Mouse (Mus musculus) forebrain, embryonic 12.5 days (tissue): ENCODE measurements around the gene Ebpl. TPM values are rescaled to one million over a fixed set of nuclear protein-coding genes. Genes with fewer than 3 reads are reported as not detected.
A peak's percentile ranks its signal among the peaks of the same experiment; 100 is the strongest.

Source experiments
- ATAC-seq: fragments of 200-750 bp; cut with Nextera tagmentation; 2 replicates; pipeline ENCODE4 v1.8.0; 2017; ENCODE audit warnings: moderate TSS enrichment; ENCODE audit not compliant: low FRiP score
- H3K27ac ChIP-seq: fragments of 300-500 bp; sonication (generic); 2 replicates; pipeline ENCODE4 v1.5.1; 2016; ENCODE audit warnings: mild to moderate bottlenecking
- H3K27me3 ChIP-seq: fragments of 300-500 bp; sonication (generic); 2 replicates; pipeline ENCODE4 v1.6.1; 2016; ENCODE audit warnings: mild to moderate bottlenecking
- H3K36me3 ChIP-seq: fragments of 300-500 bp; sonication (generic); replicated peaks from 2 replicates; pipeline ENCODE4 v1.6.1; 2016; ENCODE audit warnings: mild to moderate bottlenecking
- H3K4me1 ChIP-seq: fragments of 300-500 bp; sonication (generic); 2 replicates; pipeline ENCODE4 v1.6.1; 2016
- H3K4me2 ChIP-seq: fragments of 300-500 bp; sonication (generic); 2 replicates; pipeline ENCODE4 v1.6.1; 2016; ENCODE audit warnings: mild to moderate bottlenecking, moderate library complexity
- H3K4me3 ChIP-seq: fragments of 300-500 bp; sonication (generic); replicated peaks from 2 replicates; pipeline ENCODE4 v1.5.1; 2016; ENCODE audit warnings: mild to moderate bottlenecking
- H3K9ac ChIP-seq: fragments of 300-500 bp; sonication (generic); 2 replicates; pipeline ENCODE4 v1.6.1; 2016; ENCODE audit warnings: mild to moderate bottlenecking
- H3K9me3 ChIP-seq: fragments of 300-500 bp; sonication (generic); 2 replicates; pipeline ENCODE4 v1.6.1; 2016
- WGBS: fragments of 180-500 bp; shearing (Covaris S2); methylation state at CpG from one replicate; pipeline ENCODE4 v1.1.7; 2016; 5-methylcytosine and 5-hydroxymethylcytosine counted together
- polyA plus RNA-seq: library from polyadenylated mRNA; unstranded; fragments of >200 nt; fragmentation: Nextera tagmentation; extraction: Ambion mirVana; gene quantifications from 2 replicates; pipeline ENCODE4 v1.2.1, GENCODE M21; 2016

The Ebpl gene
- 10.4 and 11.1 TPM in 2 replicates for polyA plus RNA-seq

- Histone ChIP-seq H3K4me3 (peak within 1 kb of the TSS; percentile 70), H3K27me3 (no peaks in the 10 kb centered on the region), H3K27ac (peak within 1 kb of the TSS; percentile 82), H3K9me3 (no peaks in the 10 kb centered on the region), H3K9ac (peak within 1 kb of the TSS; percentile 80), H3K4me2 (peak within 1 kb of the TSS; percentile 60), H3K36me3 (0 out of 2 replicates have a peak, but pooled peaks cover 5% of the 10 kb centered on the region), H3K4me1 (peaks cover 10% of the 10 kb centered on the region)
- under 1% methylated on average over 40 of the region's 40 CpGs for WGBS
- ATAC-seq: peak; percentile 96
Measured at GRCm38 (mm10) chr14:61360131-61360980, at the start of gene Ebpl. TSS of gene Ebpl (minus strand) at chr14:61360439.

- Histone ChIP-seq H3K9me3 (no peaks in the 10 kb centered on the region), H3K27ac (no peak overlapping the region), H3K9ac (no peak overlapping the region), H3K4me3 (no peak overlapping the region), H3K4me2 (no peak overlapping the region), H3K27me3 (no peaks in the 10 kb centered on the region), H3K4me1 (peaks cover 9% of the 10 kb centered on the region), H3K36me3 (no peaks in the 10 kb centered on the region)
- no peak for ATAC-seq
- WGBS: 88% methylated on average over 2 of the region's 2 CpGs
Measured at GRCm38 (mm10) chr14:61410020-61410419, 49.8 kb upstream of the Ebpl start.

GRCm38 (mm10) chr14:61407055-61407454 is 46.8 kb upstream of the Ebpl start:
- H3K36me3 ChIP-seq: peaks cover 2% of the 10 kb centered on the region
- H3K4me1 ChIP-seq: no peaks in the 10 kb centered on the region
- no peak for ATAC-seq
- H3K9ac ChIP-seq: no peak overlapping the region
- H3K4me2 ChIP-seq: no peak overlapping the region
- WGBS: 98% methylated on average over 3 of the region's 3 CpGs
- no peak overlapping the region for H3K27ac ChIP-seq
- no peaks in the 10 kb centered on the region for H3K9me3 ChIP-seq
- no peak overlapping the region for H3K4me3 ChIP-seq
- H3K27me3 ChIP-seq: no peaks in the 10 kb centered on the region

- no peak overlapping the region for H3K4me2 ChIP-seq
- ATAC-seq: no peak
- peaks cover 9% of the 10 kb centered on the region for H3K36me3 ChIP-seq
- no peak overlapping the region for H3K9ac ChIP-seq
- H3K27me3 ChIP-seq: no peaks in the 10 kb centered on the region
- H3K4me1 ChIP-seq: no peaks in the 10 kb centered on the region
- no peak overlapping the region for H3K27ac ChIP-seq
- H3K9me3 ChIP-seq: no peaks in the 10 kb centered on the region
- H3K4me3 ChIP-seq: no peak overlapping the region
Measured at GRCm38 (mm10) chr14:61405761-61406160, 45.5 kb upstream of the Ebpl start.

GRCm38 (mm10) chr14:61404941-61405340 is 44.7 kb upstream of the Ebpl start:
- peaks cover 13% of the 10 kb centered on the region for H3K36me3 ChIP-seq
- H3K27ac ChIP-seq: no peak overlapping the region
- no peak overlapping the region for H3K9ac ChIP-seq
- H3K4me2 ChIP-seq: no peak overlapping the region
- no peak for ATAC-seq
- WGBS: 87% methylated on average over 3 of the region's 3 CpGs
- H3K9me3 ChIP-seq: no peaks in the 10 kb centered on the region
- no peak overlapping the region for H3K4me3 ChIP-seq
- no peaks in the 10 kb centered on the region for H3K27me3 ChIP-seq
- no peaks in the 10 kb centered on the region for H3K4me1 ChIP-seq

- Histone ChIP-seq H3K4me3 (no peak overlapping the region), H3K4me2 (no peak overlapping the region), H3K27me3 (no peaks in the 10 kb centered on the region), H3K9ac (no peak overlapping the region), H3K36me3 (peaks cover 31% of the 10 kb centered on the region), H3K9me3 (no peaks in the 10 kb centered on the region), H3K27ac (no peak overlapping the region), H3K4me1 (no peaks in the 10 kb centered on the region)
- no peak for ATAC-seq
- WGBS: 83% methylated on average over 6 of the region's 6 CpGs
Measured at GRCm38 (mm10) chr14:61394745-61395144, 34.5 kb upstream of the Ebpl start.

DNA sequence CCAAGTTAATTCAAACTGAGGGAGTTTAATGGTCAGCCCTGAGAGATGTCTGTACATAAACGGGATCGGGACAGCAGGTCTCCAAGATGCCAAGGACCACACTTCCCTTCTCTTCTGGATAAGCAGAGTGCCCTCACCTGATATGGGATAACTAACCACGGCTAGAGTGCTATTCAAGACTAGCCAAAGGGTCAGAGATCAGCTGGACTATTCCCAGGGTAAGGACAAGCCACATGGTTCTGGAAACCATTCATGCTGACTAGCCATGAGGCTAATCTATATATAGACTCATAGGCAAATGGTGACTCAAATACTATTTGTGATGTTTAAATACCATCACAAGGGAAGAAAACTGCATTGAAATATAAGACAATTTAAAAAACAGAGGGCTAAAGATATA is 30.3 kb upstream of the Ebpl start:
- H3K4me3 ChIP-seq: no peak overlapping the region
- 92% methylated on average over 3 of the region's 3 CpGs for WGBS
- no peak overlapping the region for H3K27ac ChIP-seq
- ATAC-seq: no peak
- no peak overlapping the region for H3K4me2 ChIP-seq
- H3K4me1 ChIP-seq: no peaks in the 10 kb centered on the region
- peaks cover 26% of the 10 kb centered on the region for H3K36me3 ChIP-seq
- no peak overlapping the region for H3K9ac ChIP-seq
- no peaks in the 10 kb centered on the region for H3K27me3 ChIP-seq
- H3K9me3 ChIP-seq: no peaks in the 10 kb centered on the region

- H3K36me3 ChIP-seq: peaks cover 38% of the 10 kb centered on the region
- 93% methylated on average over 2 of the region's 2 CpGs for WGBS
- no peak overlapping the region for H3K27ac ChIP-seq
- no peaks in the 10 kb centered on the region for H3K9me3 ChIP-seq
- H3K9ac ChIP-seq: no peak overlapping the region
- H3K4me3 ChIP-seq: no peak overlapping the region
- ATAC-seq: no peak
- H3K4me2 ChIP-seq: no peak overlapping the region
- H3K4me1 ChIP-seq: no peaks in the 10 kb centered on the region
- no peaks in the 10 kb centered on the region for H3K27me3 ChIP-seq
Measured at GRCm38 (mm10) chr14:61367290-61367689, 7.1 kb upstream of the Ebpl start.

DNA sequence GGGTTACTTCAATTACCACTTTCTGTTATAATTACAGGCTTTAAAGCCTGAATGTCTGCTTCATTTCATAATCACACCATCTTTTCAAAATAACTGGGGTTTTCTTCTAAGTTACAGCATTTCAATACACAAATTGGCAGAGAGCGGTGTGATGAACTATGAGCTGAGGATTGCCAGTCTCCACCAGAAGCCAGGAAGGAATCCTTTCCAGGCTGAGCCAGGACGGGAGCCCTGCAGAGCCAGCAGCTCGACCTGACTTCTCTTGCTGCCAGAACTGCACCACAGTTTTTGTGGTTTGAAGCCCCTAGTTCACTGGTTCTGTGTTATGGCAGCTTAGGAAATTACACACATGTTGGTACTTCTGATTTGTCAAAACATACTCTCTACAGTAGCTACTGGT is 4.4 kb upstream of the Ebpl start:
- ATAC-seq: no peak
- H3K36me3 ChIP-seq: peaks cover 15% of the 10 kb centered on the region
- H3K9ac ChIP-seq: no peak overlapping the region
- H3K4me3 ChIP-seq: no peak overlapping the region
- H3K27me3 ChIP-seq: no peaks in the 10 kb centered on the region
- no peaks in the 10 kb centered on the region for H3K9me3 ChIP-seq
- peaks cover 5% of the 10 kb centered on the region for H3K4me1 ChIP-seq
- WGBS: 83% methylated on average over 3 of the region's 3 CpGs
- H3K27ac ChIP-seq: no peak overlapping the region
- no peak overlapping the region for H3K4me2 ChIP-seq

- no peak overlapping the region for H3K4me3 ChIP-seq
- H3K27ac ChIP-seq: no peak overlapping the region
- peaks cover 12% of the 10 kb centered on the region for H3K36me3 ChIP-seq
- no peak for ATAC-seq
- H3K9me3 ChIP-seq: no peaks in the 10 kb centered on the region
- 93% methylated on average over 2 of the region's 2 CpGs for WGBS
- peaks cover 10% of the 10 kb centered on the region for H3K4me1 ChIP-seq
- no peaks in the 10 kb centered on the region for H3K27me3 ChIP-seq
- no peak overlapping the region for H3K9ac ChIP-seq
- H3K4me2 ChIP-seq: no peak overlapping the region
Measured at GRCm38 (mm10) chr14:61363734-61364133, 3.5 kb upstream of the Ebpl start.

DNA sequence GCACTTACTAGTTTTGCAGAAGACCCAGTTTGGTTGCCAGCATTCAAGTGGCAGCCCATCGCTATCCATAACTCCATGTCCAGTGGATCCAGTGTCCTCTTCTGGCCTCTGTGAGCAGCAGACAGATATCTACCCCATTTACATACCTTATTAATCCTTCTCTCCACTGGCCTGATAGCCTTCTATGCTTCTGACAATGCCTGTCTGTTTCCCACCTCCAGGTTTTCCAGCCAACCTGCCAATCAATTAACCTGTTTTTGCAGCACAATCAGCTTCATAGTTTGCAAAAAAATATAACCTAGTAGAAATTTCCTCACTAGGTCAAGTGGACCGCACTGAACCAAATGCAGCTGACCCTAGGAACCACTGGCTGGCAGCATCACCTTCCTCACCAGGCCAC is 2.0 kb upstream of the Ebpl start:
- Histone ChIP-seq H3K36me3 (peaks cover 10% of the 10 kb centered on the region), H3K4me2 (no peak overlapping the region), H3K4me3 (no peak overlapping the region), H3K27me3 (no peaks in the 10 kb centered on the region), H3K9ac (no peak overlapping the region), H3K4me1 (peaks cover 10% of the 10 kb centered on the region), H3K27ac (no peak overlapping the region), H3K9me3 (no peaks in the 10 kb centered on the region)
- ATAC-seq: no peak
- 90% methylated on average over 2 of the region's 2 CpGs for WGBS

DNA sequence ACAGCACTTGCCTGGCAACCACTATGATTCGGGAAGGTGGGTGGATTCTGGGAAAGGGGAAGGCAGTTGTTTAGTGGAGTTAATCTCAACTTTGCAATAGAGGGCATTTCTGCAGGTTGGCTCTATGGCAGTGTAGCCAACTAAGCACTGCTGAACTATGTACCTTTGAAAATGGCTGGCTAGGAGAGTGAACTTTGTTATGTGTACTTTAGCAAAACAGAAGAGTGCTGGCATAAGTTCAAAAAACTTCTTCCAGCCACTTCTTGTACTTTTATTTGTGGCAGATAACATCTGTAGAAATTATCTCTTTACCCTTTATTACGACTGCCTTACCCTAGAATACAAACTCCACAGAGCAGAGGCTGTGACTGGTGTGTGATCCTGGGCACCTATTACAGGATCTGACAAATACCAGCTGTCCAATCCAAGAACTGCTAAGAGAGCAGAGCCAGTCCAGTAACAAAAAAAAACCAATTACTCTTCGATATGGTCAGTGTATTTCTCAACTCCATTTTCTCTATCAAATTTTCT is 807 bp upstream of the Ebpl start:
- no peaks in the 10 kb centered on the region for H3K9me3 ChIP-seq
- H3K4me3 ChIP-seq: peak overlapping the region; percentile 70
- ATAC-seq: no peak
- H3K9ac ChIP-seq: no peak overlapping the region
- peak overlapping the region; percentile 60 for H3K4me2 ChIP-seq
- 0 out of 2 replicates have a peak, but pooled peaks cover 3% of the 10 kb centered on the region for H3K36me3 ChIP-seq
- H3K4me1 ChIP-seq: peaks cover 10% of the 10 kb centered on the region
- H3K27ac ChIP-seq: peak overlapping the region; percentile 82; the same call in 1 of the 2 replicates
- no peaks in the 10 kb centered on the region for H3K27me3 ChIP-seq
- 69% methylated on average over 3 of the region's 3 CpGs for WGBS
